Mouse (Mus musculus): ENCODE data around the gene Fyn.

DNA sequence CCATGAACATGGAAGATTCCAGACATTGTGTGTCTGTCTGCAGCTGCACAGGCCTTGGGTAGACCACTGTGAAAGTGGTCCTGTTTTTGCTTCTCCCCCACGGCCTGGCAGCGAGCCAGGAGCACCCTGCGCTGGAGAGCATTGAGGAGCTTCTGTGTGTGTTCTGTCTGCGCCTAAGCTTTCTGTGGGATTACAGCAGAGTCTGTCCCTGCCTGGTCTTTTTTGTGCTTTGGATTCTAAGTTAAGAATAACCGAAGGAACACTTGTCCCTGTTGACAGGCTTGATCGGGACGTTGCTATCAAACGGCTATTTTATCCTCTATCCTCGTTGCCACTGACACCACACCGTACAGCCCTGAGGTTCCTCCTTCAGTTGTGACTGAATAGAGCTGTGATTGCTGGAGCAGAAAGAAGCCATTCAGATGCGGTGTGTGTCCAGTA is 20.8 kb downstream of the Fyn start:
- TF ChIP-seq CTCF (IDR thresholded peaks at IDR 0.05; ENCODE audit: borderline replicate concordance, insufficient read depth, low read length) (no peak), POLR2A (IDR thresholded peaks at IDR 0.05; ENCODE audit: low read depth, low read length) (no peak)

All from embryonic fibroblast, embryonic 13.5 days (primary cell).